Mouse (Mus musculus) lung, embryonic 15.5 days (tissue): ENCODE data around the gene Fam160a1. TPM values are rescaled to one million over a fixed set of nuclear protein-coding genes. Genes with fewer than 3 reads are reported as not detected.

Experiments
- ATAC-seq: fragments of 200-750 bp; cut with Nextera tagmentation; 2 replicates; pipeline ENCODE4 v1.8.0; 2017; ENCODE audit warnings: moderate number of reproducible peaks, borderline replicate concordance; ENCODE audit not compliant: low FRiP score, low TSS enrichment; ENCODE audit errors: extremely low read depth
- H3K27ac ChIP-seq: fragments of 300-500 bp; sonication (generic); 2 replicates; pipeline ENCODE4 v1.5.1; 2015; ENCODE audit warnings: moderate library complexity, mild to moderate bottlenecking, inconsistent platforms
- H3K27me3 ChIP-seq: fragments of 300-500 bp; sonication (generic); 2 replicates; pipeline ENCODE4 v1.6.1; 2015; ENCODE audit warnings: inconsistent platforms
- H3K36me3 ChIP-seq: fragments of 300-500 bp; sonication (generic); 2 replicates; pipeline ENCODE4 v1.6.1; 2015; ENCODE audit warnings: inconsistent platforms
- H3K4me1 ChIP-seq: fragments of 300-500 bp; sonication (generic); 2 replicates; pipeline ENCODE4 v1.6.1; 2015; ENCODE audit warnings: inconsistent platforms
- H3K4me2 ChIP-seq: fragments of 300-500 bp; sonication (generic); 2 replicates; pipeline ENCODE4 v1.6.1; 2015; ENCODE audit warnings: inconsistent platforms, mild to moderate bottlenecking, moderate library complexity
- H3K4me3 ChIP-seq: fragments of 300-500 bp; sonication (generic); 2 replicates; pipeline ENCODE4 v1.5.1; 2015; ENCODE audit warnings: mild to moderate bottlenecking, inconsistent platforms
- H3K9ac ChIP-seq: fragments of 300-500 bp; sonication (generic); 2 replicates; pipeline ENCODE4 v1.6.1; 2015; ENCODE audit warnings: inconsistent platforms
- H3K9me3 ChIP-seq: fragments of 300-500 bp; sonication (generic); 2 replicates; pipeline ENCODE4 v1.6.1; 2016; ENCODE audit warnings: inconsistent platforms
- WGBS: fragments of 180-500 bp; shearing (Covaris S2); methylation state at CpG from one replicate; pipeline ENCODE4 v1.1.7; 2015; 5-methylcytosine and 5-hydroxymethylcytosine counted together
- polyA plus RNA-seq: library from polyadenylated mRNA; unstranded; fragments of >200 nt; fragmentation: Nextera tagmentation; extraction: Ambion mirVana; gene quantifications from 2 replicates; pipeline ENCODE4 v1.2.1, GENCODE M21; 2015

Fam160a1 gene
- polyA plus RNA-seq, 1 experiment from 2014 or later: 3.1 TPM

DNA sequence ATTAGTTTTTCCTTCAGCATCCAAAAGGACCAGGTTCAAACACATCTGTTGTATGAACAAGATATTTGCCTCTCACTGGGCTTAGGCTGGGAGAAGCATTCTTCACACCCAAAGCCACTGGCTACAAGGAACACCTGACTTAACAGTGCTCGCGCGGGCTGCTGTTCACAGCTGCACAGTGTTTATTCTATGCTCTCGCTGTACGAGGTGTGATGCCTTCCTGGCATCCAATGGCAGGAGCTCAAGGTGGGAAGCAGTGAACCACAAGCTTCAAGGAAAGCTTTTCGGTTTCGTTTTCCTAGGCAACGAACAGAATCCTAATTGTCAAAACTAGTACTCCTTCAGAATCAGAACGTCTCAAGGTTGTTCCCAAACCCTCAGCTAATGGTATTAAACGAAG, 40.4 kb downstream of the Fam160a1 start:
- Histone ChIP-seq H3K4me1 (no peaks in the 10 kb centered on the region), H3K4me2 (no peak overlapping the region), H3K4me3 (no peak overlapping the region), H3K9ac (no peak overlapping the region), H3K27me3 (no peaks in the 10 kb centered on the region), H3K36me3 (no peaks in the 10 kb centered on the region), H3K9me3 (no peaks in the 10 kb centered on the region), H3K27ac (no peak overlapping the region)
- WGBS: 46% methylated on average over 10 of the region's 10 CpGs
- ATAC-seq: no peak

DNA sequence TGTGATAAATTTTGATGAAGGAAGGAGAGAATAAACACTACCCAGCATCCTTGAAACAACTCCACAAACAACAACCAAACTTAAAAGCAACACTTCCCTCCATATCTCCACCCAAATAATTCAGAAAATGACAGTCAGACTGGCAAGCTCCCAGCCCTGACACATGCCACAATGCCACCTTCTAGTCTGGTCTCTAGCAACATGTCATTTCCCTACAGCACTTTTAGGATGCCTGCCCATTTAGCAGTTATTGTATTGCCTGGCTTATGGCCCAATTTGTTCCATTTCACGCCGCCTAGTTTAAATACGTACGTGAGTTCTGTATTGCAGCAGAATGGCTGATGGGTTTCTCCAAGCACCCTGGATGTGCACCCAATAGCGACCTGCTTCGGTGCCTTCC, 41.0 kb downstream of the Fam160a1 start:
- Histone ChIP-seq H3K27me3 (no peaks in the 10 kb centered on the region), H3K4me3 (no peak overlapping the region), H3K9ac (no peak overlapping the region), H3K4me2 (no peak overlapping the region), H3K4me1 (no peaks in the 10 kb centered on the region), H3K36me3 (no peaks in the 10 kb centered on the region), H3K27ac (no peak overlapping the region), H3K9me3 (no peaks in the 10 kb centered on the region)
- no peak for ATAC-seq
- 75% methylated on average over 6 of the region's 6 CpGs for WGBS

DNA sequence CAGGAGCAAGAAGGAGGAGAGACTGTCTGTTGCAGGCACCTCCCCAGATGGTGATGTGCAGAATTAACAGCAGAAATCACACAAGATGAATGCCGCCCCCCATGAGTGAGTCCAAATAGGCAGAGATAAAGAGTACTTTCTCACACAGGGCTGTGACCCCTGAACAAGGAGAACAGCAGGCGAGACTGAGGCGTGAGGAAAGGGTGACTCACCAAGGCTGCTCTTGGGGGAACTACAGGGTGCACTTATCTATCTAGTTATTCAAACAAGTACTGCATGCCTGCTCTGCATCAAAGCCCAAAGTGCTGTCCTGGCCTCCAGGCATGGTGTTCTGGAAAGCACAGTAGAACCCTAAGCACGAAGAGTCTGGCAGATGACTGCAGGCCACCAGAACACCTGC, 43.2 kb downstream of the Fam160a1 start:
- ATAC-seq: no peak
- Histone ChIP-seq H3K4me3 (no peak overlapping the region), H3K4me2 (no peak overlapping the region), H3K36me3 (no peaks in the 10 kb centered on the region), H3K4me1 (no peaks in the 10 kb centered on the region), H3K27me3 (no peaks in the 10 kb centered on the region), H3K27ac (no peak overlapping the region), H3K9me3 (no peaks in the 10 kb centered on the region), H3K9ac (no peak overlapping the region)
- 35% methylated on average over 4 of the region's 4 CpGs for WGBS

DNA sequence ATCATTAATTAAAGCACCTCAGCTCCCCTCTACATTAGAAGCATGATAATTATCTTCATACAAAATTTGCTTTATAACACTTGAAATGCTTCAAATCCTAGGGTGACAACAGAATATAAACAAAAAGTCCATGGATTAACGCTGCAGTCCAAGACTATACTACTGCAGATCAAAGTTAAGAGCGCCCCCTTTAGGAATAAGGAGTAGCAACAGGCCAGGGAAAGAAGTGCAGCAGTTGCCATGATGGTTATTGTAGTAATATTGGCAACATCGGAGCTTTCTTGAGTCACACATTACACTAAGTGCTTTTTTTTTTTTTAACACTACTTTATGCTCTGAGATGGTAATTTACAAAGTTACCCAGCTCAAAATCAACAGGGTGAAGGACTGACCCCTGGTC, 43.7 kb downstream of the Fam160a1 start:
- H3K27me3 ChIP-seq: no peaks in the 10 kb centered on the region
- no peaks in the 10 kb centered on the region for H3K9me3 ChIP-seq
- WGBS: 34% methylated on average over 3 of the region's 3 CpGs
- H3K9ac ChIP-seq: no peak overlapping the region
- no peaks in the 10 kb centered on the region for H3K4me1 ChIP-seq
- H3K4me3 ChIP-seq: no peak overlapping the region
- no peak for ATAC-seq
- no peaks in the 10 kb centered on the region for H3K36me3 ChIP-seq
- no peak overlapping the region for H3K4me2 ChIP-seq
- no peak overlapping the region for H3K27ac ChIP-seq

DNA sequence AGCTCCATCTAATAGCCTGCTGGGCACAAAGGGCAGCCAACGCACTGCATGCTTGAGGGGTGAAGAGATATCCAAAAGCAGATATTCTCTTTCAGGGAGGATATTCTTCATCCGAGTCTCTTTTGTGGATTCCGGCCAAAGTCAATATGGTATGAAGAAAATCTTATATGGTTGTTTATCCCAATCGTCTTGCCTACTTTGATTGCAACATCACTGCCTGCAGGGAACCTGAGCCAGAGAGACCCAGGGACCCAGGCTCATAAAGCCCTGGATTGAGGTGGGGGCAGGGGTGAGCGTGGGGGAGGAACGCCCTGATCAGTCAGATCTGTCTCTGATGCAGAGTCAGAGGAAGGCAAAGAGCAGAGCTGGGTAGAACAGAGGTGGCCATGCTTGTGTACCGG, 52.2 kb downstream of the Fam160a1 start:
- ATAC-seq: no peak
- Histone ChIP-seq H3K27ac (no peak overlapping the region), H3K36me3 (no peaks in the 10 kb centered on the region), H3K4me1 (no peaks in the 10 kb centered on the region), H3K27me3 (no peaks in the 10 kb centered on the region), H3K9ac (no peak overlapping the region), H3K9me3 (no peaks in the 10 kb centered on the region), H3K4me2 (no peak overlapping the region), H3K4me3 (no peak overlapping the region)
- 63% methylated on average over 7 of the region's 7 CpGs for WGBS

DNA sequence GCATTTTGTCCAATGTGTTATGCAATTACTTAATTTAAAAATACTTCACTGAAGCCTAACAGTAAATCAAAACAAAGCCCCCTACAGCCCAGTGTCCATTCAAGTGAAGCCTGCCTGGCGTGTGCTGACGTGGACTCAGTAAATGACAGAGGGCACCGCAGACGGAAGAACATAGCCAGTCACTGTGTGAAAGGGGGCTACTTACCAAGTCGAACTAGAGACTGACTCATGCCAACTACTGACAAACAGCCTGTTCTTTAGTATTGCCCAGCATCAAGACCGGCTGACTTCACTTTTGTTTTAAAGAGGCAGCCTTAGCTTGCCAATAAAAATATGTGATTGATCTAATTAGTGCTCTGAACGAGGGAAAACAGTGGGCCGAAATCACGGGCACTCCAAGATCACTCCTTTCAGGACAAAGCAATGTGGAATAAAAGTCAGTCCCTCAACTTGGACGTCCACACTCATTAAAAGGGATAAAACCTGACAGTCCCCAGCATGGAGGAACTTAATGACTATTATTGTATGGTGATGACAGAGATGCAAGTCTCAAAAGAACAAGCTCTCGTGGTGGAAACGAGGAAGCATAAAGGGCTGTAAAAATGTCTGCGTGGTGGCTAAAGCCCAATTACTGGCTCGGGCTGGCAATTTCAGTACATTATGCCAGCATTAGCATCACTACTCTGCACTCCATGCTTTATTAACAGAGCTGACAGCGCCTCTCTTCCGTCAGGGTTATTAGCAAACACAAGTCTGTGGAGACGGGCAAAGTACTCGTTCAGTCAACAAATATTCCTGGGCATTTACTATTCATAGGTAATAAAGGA, 52.9 kb downstream of the Fam160a1 start:
- no peak overlapping the region for H3K9ac ChIP-seq
- no peak overlapping the region for H3K4me2 ChIP-seq
- H3K27ac ChIP-seq: no peak overlapping the region
- H3K9me3 ChIP-seq: no peaks in the 10 kb centered on the region
- WGBS: 74% methylated on average over 18 of the region's 18 CpGs
- no peaks in the 10 kb centered on the region for H3K27me3 ChIP-seq
- no peaks in the 10 kb centered on the region for H3K4me1 ChIP-seq
- ATAC-seq: no peak
- no peak overlapping the region for H3K4me3 ChIP-seq
- H3K36me3 ChIP-seq: no peaks in the 10 kb centered on the region

DNA sequence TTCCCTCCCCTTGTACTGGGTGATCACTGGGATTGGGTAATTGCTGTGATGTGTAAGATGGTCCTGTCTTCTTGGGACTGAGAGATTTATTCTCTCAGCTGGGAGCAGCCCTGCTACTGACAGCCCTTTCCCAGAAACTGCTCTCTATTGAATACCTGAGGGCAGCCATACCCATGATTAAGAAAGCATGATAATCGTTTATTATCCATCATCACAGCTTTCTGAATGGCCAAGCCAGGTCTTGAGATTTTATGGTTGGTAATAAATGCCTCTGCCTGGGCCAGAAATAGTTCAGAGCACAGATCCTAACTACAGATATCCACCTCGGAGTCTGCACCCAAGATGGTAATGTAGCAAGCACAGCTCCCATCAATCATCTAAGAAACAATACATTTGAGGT, 59.1 kb downstream of the Fam160a1 start:
- no peak overlapping the region for H3K4me3 ChIP-seq
- no peak overlapping the region for H3K4me2 ChIP-seq
- 56% methylated on average over 2 of the region's 2 CpGs for WGBS
- H3K4me1 ChIP-seq: no peaks in the 10 kb centered on the region
- no peak overlapping the region for H3K27ac ChIP-seq
- H3K9me3 ChIP-seq: no peaks in the 10 kb centered on the region
- H3K27me3 ChIP-seq: no peaks in the 10 kb centered on the region
- ATAC-seq: no peak
- no peak overlapping the region for H3K9ac ChIP-seq
- no peaks in the 10 kb centered on the region for H3K36me3 ChIP-seq

DNA sequence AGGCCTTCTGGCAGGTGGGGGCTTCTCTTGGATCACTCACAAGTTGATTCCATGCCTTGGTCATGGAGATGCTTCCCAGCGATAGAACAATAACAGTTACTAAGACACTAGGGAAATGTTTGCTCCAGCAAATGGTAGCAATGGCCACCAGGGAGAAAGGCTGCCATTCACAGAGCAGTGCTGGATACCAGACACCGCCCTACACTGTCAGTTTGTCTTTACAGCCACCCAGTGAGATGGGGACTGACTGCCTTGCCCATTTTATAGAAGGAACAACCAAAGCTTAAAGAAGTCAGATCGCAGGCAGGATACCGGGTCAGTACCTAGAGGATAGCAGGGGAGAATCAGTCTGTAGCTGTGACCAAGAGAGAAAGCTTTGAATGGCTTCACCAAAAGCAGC, 59.7 kb downstream of the Fam160a1 start:
- 87% methylated on average over 4 of the region's 4 CpGs for WGBS
- H3K9me3 ChIP-seq: no peaks in the 10 kb centered on the region
- H3K27ac ChIP-seq: no peak overlapping the region
- no peak overlapping the region for H3K4me3 ChIP-seq
- no peaks in the 10 kb centered on the region for H3K4me1 ChIP-seq
- no peaks in the 10 kb centered on the region for H3K36me3 ChIP-seq
- no peak overlapping the region for H3K9ac ChIP-seq
- H3K27me3 ChIP-seq: no peaks in the 10 kb centered on the region
- ATAC-seq: no peak
- H3K4me2 ChIP-seq: no peak overlapping the region

DNA sequence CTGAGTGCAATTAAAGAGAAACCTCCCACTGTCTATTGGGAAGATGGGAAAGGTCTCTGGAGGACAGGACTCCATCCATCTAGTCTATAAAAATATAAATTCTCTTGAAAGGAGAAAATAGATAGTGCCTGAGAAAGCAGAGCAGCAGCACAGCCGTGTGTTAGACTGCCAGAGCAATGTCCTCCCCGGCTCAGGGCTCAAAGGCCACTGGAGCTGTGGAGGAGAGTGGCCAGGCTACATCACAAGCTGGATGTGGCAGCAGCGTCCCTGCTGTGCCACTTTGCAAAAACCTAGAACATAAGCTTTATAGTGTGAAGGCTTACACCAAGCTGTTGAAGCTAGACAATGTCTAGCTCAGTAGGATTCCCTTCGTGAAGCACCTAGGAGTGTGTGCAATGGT, 67.7 kb downstream of the Fam160a1 start:
- H3K4me3 ChIP-seq: no peak overlapping the region
- no peaks in the 10 kb centered on the region for H3K27me3 ChIP-seq
- H3K36me3 ChIP-seq: no peaks in the 10 kb centered on the region
- no peak for ATAC-seq
- H3K4me2 ChIP-seq: no peak overlapping the region
- no peaks in the 10 kb centered on the region for H3K9me3 ChIP-seq
- H3K27ac ChIP-seq: no peak overlapping the region
- WGBS: 55% methylated on average over 4 of the region's 4 CpGs
- H3K4me1 ChIP-seq: 0 out of 2 replicates have a peak, but pooled peaks cover 3% of the 10 kb centered on the region
- H3K9ac ChIP-seq: no peak overlapping the region

DNA sequence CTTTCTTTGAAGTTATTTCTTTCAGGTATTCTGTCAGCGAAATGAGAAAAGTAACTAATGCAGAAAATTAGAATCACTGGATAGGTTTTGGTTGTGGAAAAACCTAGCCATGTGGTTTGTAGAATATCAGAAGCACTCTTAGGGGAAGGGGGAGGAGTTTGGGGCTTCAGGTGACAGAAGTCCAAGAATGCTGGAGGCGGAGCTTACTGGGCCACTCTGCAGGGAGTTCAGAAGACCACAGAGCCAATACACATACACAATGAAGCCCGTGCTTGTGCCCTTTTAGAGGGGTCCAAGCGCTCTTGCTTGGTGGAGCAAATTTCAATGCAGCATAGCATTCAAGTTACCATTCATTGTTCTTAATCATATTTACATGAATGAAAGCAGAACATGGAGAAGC, 68.2 kb downstream of the Fam160a1 start:
- no peaks in the 10 kb centered on the region for H3K27me3 ChIP-seq
- no peak overlapping the region for H3K4me2 ChIP-seq
- 28% methylated on average over 4 of the region's 4 CpGs for WGBS
- 0 out of 2 replicates have a peak, but pooled peaks cover 3% of the 10 kb centered on the region for H3K4me1 ChIP-seq
- no peak overlapping the region for H3K9ac ChIP-seq
- H3K36me3 ChIP-seq: no peaks in the 10 kb centered on the region
- no peak for ATAC-seq
- H3K9me3 ChIP-seq: no peaks in the 10 kb centered on the region
- no peak overlapping the region for H3K27ac ChIP-seq
- no peak overlapping the region for H3K4me3 ChIP-seq

DNA sequence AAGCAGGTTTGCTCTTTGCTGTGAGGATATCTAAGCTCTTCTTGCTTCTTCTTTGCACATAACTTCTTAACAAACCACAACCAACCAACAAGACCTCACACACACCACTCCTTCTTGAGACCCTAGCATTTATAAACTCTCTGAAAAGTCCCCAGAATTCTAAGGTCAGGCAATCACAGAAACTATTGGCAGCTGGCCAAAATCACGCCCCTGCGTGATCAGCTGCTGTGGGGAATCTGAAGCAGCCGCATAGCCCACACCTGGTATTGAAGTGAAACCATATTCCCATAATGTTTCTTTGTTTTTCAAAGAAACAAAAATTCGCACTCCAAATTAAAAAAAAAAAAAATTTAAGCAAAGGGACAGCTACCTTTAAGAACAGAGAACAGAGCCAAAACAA, 71.0 kb downstream of the Fam160a1 start:
- H3K4me2 ChIP-seq: no peak overlapping the region
- WGBS: 31% methylated on average over 4 of the region's 4 CpGs
- H3K9ac ChIP-seq: no peak overlapping the region
- H3K4me3 ChIP-seq: no peak overlapping the region
- H3K27me3 ChIP-seq: no peaks in the 10 kb centered on the region
- ATAC-seq: no peak
- H3K9me3 ChIP-seq: no peaks in the 10 kb centered on the region
- 0 out of 2 replicates have a peak, but pooled peaks cover 3% of the 10 kb centered on the region for H3K4me1 ChIP-seq
- no peaks in the 10 kb centered on the region for H3K36me3 ChIP-seq
- H3K27ac ChIP-seq: no peak overlapping the region

DNA sequence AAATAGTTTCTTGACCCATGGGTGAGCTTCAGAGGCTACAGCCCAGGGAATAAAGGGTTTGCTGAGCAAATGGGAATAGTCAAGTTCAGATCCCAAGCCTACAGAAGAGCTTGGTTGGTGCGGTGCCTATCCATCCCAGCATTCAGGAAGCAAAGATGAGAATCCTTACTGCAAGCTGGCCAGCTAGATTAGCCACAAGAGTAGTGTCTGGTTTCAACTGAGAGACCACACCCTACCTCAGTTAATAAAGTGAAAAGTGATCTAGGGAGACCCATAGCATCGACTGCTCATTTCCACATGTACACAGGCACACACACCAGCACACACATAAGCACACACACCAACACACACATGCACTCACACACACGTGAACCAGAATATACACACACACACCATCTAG, 75.3 kb downstream of the Fam160a1 start:
- Histone ChIP-seq H3K36me3 (no peaks in the 10 kb centered on the region), H3K9ac (no peak overlapping the region), H3K4me1 (0 out of 2 replicates have a peak, but pooled peaks cover 3% of the 10 kb centered on the region), H3K27ac (no peak overlapping the region), H3K9me3 (no peaks in the 10 kb centered on the region), H3K4me3 (no peak overlapping the region), H3K27me3 (no peaks in the 10 kb centered on the region), H3K4me2 (no peak overlapping the region)
- no peak for ATAC-seq
- WGBS: 84% methylated on average over 3 of the region's 3 CpGs

DNA sequence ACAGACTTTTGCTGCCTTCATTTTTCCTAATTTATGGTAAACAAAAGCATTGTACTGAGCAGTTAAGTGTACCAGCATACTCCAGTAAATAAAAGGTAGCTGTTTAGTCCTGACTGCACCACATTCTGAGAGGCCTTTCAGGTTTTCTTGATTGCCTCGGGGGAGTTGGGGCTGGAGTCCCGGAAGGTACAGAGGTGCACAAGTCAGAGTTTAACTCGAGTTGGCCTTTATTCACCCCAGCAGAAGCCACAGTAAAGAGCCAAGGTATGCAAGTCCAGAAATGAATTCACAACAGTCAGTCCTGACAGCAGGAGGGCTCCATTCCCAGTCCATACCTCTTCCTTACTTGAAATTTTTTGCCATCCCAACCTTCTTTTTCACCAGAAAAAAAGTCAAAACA, 78.5 kb downstream of the Fam160a1 start:
- H3K9me3 ChIP-seq: no peaks in the 10 kb centered on the region
- no peak overlapping the region for H3K4me3 ChIP-seq
- no peak overlapping the region for H3K9ac ChIP-seq
- no peak for ATAC-seq
- H3K27me3 ChIP-seq: no peaks in the 10 kb centered on the region
- H3K27ac ChIP-seq: no peak overlapping the region
- 75% methylated on average over 3 of the region's 3 CpGs for WGBS
- no peaks in the 10 kb centered on the region for H3K4me1 ChIP-seq
- no peaks in the 10 kb centered on the region for H3K36me3 ChIP-seq
- no peak overlapping the region for H3K4me2 ChIP-seq
